Mouse (Mus musculus) C2C12 (cell line): ENCODE data around the gene Tex46. TPM values are rescaled to one million over a fixed set of nuclear protein-coding genes. Genes with fewer than 3 reads are reported as not detected.

Experiments used
- H3K27me3 ChIP-seq: one replicate; pipeline ENCODE4 v1.6.1; 2011; ENCODE audit not compliant: control insufficient read depth, insufficient read depth, insufficient read length
- H3K36me3 ChIP-seq: one replicate; pipeline ENCODE4 v1.6.1; 2011; ENCODE audit not compliant: control insufficient read depth, insufficient read depth
- H3K4me3 ChIP-seq: one replicate; pipeline ENCODE4 v1.5.1; 2011; ENCODE audit warnings: mild to moderate bottlenecking, control low read depth; ENCODE audit not compliant: poor library complexity, insufficient read depth, severe bottlenecking
- H3K79me2 ChIP-seq: one replicate; pipeline ENCODE4 v1.6.1; 2011; ENCODE audit not compliant: control insufficient read depth, insufficient read depth
- H3K79me3 ChIP-seq: one replicate; pipeline ENCODE4 v1.6.1; 2011; ENCODE audit warnings: low read depth, control low read depth
- H3ac ChIP-seq: one replicate; pipeline ENCODE3; 2011; ENCODE audit warnings: low read depth; ENCODE audit not compliant: control insufficient read depth, insufficient read length
- CEBPB ChIP-seq: IDR thresholded peaks from one replicate; pipeline ENCODE4 v1.6.1; 2011; ENCODE audit warnings: low read depth, mild to moderate bottlenecking, control low read depth, moderate library complexity
- CTCF ChIP-seq: IDR thresholded peaks from one replicate; pipeline ENCODE4 v1.5.1; 2011; ENCODE audit not compliant: control insufficient read depth, insufficient read depth, insufficient read length
- FOSL1 ChIP-seq: IDR thresholded peaks from one replicate; pipeline ENCODE4 v1.8.0; 2011; ENCODE audit warnings: mild to moderate bottlenecking, low read length; ENCODE audit not compliant: poor library complexity, insufficient read depth, severe bottlenecking
- MAX ChIP-seq: IDR thresholded peaks from one replicate; pipeline ENCODE4 v1.6.1; 2011; ENCODE audit warnings: mild to moderate bottlenecking, control low read depth
- MYOD1 ChIP-seq: IDR thresholded peaks from one replicate; pipeline ENCODE4 v1.6.1; 2011; ENCODE audit warnings: low read depth; ENCODE audit not compliant: control insufficient read depth, insufficient read length
- MYOG ChIP-seq: IDR thresholded peaks from one replicate; pipeline ENCODE4 v1.6.1; 2011; ENCODE audit not compliant: control insufficient read depth, insufficient read length; ENCODE audit errors: extremely low read depth
- USF1 ChIP-seq: IDR thresholded peaks from one replicate; pipeline ENCODE4 v1.6.1; 2011; ENCODE audit warnings: low read depth, mild to moderate bottlenecking, control low read depth, moderate library complexity
- polyA plus RNA-seq: library from polyadenylated mRNA; unstranded; fragments of >200 nt; fragmentation: generic; extraction: Trizol; gene quantifications from one replicate; pipeline ENCODE4 v1.2.1, GENCODE M21; 2012; ENCODE audit warnings: missing spikeins

Tex46 gene
- polyA plus RNA-seq, 1 experiment, result not detected

DNA sequence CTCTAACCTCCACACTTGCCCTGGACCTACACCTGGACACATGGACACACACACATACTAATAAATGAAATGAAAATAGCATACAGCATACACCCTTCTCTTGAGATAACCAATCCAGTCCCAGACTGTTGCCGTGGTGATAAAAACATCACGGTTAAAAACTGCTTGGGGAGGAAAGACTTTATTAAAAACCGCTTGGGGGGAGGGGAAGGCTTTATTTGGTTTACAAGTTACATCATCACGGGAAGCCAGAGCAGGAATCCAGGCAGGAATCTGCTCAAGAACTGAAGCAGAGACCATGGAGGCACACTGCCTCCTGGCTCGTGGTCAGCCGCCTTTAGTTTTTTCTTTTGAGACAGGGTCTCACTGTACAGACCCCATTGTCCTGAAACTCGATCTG, 3.4 kb downstream of the Tex46 start:
- H3K79me3 ChIP-seq, result no peaks in the 10 kb centered on the region
- TF ChIP-seq MAX (no peak), USF1 (no peak), MYOD1 (no peak)
- no peaks in the 10 kb centered on the region for H3K79me2 ChIP-seq
- no peak overlapping the region for H3K4me3 ChIP-seq
- no peaks in the 10 kb centered on the region for H3K36me3 ChIP-seq
- H3ac ChIP-seq, result no peak overlapping the region
- H3K27me3 ChIP-seq, result no peaks in the 10 kb centered on the region

DNA sequence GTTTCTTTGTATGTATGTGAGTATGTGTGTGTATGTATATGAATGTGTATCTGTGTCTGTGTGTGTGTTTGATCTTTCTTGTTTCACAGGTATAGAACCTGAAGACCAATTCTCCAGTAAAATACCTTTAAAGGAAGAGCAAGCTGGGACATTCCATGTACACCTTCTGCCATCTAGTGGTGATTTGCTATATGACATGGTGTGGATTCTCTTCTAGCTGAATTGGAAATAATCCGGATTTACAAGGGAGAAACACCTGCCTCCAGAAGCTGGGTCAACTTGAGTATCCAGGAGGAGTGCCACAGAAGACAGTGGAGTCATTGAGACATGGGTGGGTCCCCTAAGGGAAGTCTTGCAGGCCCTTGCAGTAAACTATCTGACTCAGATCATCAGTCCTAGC, 11.1 kb downstream of the Tex46 start:
- Histone ChIP-seq H3ac (no peak overlapping the region), H3K36me3 (no peaks in the 10 kb centered on the region), H3K27me3 (peaks cover 7% of the 10 kb centered on the region), H3K4me3 (no peak overlapping the region), H3K79me3 (no peaks in the 10 kb centered on the region), H3K79me2 (no peaks in the 10 kb centered on the region)
- TF ChIP-seq MYOG, result no peak
- TF ChIP-seq CTCF, result peak; percentile 28

DNA sequence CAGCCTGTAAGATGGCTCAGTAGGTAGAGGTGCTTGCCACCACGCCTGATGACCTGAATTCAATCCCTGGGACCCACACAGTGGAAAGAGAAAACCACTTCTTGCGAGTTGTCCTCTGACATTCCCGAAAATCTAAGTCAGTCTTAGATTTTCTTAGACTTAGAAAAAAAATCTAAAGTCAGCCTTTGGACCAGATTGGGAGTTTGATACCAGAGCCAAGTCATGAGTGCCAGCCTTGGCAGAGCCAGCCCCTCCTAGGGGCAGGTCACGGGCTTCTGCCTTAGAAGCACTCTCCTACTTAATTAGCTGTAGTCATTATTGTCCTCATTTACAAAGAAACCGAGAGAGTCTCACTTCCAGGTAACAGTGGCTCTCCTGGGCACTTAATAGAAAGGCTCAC, 11.7 kb downstream of the Tex46 start:
- Histone ChIP-seq H3ac (no peak overlapping the region), H3K79me2 (no peaks in the 10 kb centered on the region), H3K79me3 (no peaks in the 10 kb centered on the region), H3K36me3 (no peaks in the 10 kb centered on the region), H3K27me3 (peaks cover 12% of the 10 kb centered on the region), H3K4me3 (no peak overlapping the region)
- TF ChIP-seq CEBPB (no peak), USF1 (no peak), FOSL1 (no peak), MYOG (no peak), MAX (no peak), MYOD1 (no peak), CTCF (no peak)

DNA sequence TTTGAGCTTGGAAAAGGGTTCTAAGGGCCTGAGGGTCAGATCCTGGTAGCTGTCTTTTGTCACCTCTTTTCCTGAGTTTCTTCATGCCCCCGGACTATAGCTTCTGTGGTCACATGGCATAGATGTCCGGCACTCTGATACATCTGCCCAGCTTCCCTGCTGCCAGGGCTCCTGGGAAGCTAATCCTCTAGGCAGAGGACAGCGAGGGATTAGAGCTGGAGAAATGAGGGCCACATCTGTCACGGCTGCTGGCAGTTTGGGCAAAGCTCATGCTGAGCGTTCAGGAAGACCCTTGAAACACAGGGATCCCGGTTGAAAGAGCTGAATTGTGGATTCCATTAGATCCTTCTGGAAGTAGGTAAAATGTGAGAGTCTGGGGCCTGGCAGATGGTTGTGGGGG, 12.2 kb downstream of the Tex46 start, which contains the start of gene Lactbl1:
Gene Lactbl1, plus strand, starts transcription at position 234 of the 400 bp plus-strand sequence.
- Histone ChIP-seq H3K4me3 (no peak within 1 kb of the TSS), H3K27me3 (peaks cover 12% of the 10 kb centered on the region), H3K79me3 (no peaks in the 10 kb centered on the region), H3ac (no peak within 1 kb of the TSS), H3K36me3 (no peaks in the 10 kb centered on the region), H3K79me2 (no peaks in the 10 kb centered on the region)
- no peak for TF ChIP-seq MYOD1

DNA sequence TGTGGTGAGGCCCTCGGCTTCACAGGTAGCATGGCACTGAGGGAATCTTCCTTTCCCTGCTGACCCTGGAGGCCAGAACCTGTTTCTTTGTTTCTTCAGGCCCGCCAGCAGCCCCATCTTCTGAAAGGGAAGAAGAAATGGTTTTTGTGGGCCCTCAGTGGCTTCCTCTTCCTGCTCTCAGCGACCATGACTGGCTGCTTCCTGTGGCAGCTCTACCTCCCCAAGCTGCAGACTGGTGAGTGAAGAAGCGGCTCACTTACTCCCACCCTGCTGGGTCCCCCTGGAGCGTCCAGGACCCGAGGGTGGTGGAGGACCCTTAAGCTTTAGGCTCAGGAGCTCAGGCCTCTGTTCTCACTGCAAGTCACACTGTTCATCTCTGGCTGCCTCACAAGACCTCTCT, 16.4 kb downstream of the Tex46 start:
- no peak for TF ChIP-seq USF1
- TF ChIP-seq MYOD1, result no peak
- TF ChIP-seq CTCF, result no peak
- TF ChIP-seq FOSL1, result no peak
- no peak for TF ChIP-seq MYOG
- TF ChIP-seq CEBPB, result no peak
- no peak for TF ChIP-seq MAX
- Histone ChIP-seq H3K79me2 (no peaks in the 10 kb centered on the region), H3K79me3 (no peaks in the 10 kb centered on the region), H3K27me3 (peaks cover 12% of the 10 kb centered on the region), H3K36me3 (no peaks in the 10 kb centered on the region), H3ac (no peak overlapping the region), H3K4me3 (no peak overlapping the region)

DNA sequence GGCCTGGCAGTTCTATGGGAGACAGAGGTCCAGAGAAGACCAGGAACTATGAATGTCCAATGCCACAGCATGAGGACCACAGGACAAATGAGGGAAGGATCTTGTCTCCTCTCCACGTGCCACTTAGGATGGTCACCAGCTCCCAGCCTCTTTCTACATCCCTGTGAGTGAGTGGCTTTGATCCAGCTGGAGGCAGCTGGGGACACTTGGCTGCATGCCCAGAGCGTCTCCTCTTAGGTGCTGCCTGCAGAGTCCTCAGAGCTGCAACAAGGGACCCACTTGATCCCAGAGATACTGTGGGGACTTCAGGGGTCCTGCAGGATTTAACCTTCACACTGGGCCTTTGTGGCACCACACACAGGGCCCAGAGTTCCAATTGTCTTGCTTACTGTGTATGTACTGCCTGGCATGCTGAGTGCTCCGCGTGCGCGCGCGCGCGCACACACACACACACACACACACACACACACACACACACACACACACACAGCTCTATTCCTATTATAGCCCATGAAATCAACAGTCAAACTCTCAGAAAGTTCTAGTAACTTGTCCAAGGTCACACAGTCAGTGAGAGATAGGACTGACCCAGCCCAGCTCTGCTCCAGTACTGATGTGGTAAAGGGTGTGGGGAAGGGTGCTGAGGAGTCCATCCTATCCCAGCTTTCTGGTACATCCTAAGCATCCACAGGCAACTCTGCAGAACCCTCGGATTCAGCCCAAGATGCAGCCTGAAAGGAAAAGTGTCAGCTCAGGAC, 21.2 kb downstream of the Tex46 start:
- H3K36me3 ChIP-seq, result no peaks in the 10 kb centered on the region
- no peak for TF ChIP-seq CTCF
- TF ChIP-seq MYOD1, result no peak
- TF ChIP-seq CEBPB, result no peak
- no peak for TF ChIP-seq FOSL1
- TF ChIP-seq USF1, result no peak
- no peak for TF ChIP-seq MYOG
- TF ChIP-seq MAX, result no peak
- H3K79me2 ChIP-seq, result no peaks in the 10 kb centered on the region
- H3ac ChIP-seq, result no peak overlapping the region
- H3K27me3 ChIP-seq, result peaks cover 4% of the 10 kb centered on the region
- H3K79me3 ChIP-seq, result no peaks in the 10 kb centered on the region
- no peak overlapping the region for H3K4me3 ChIP-seq
